Mouse (Mus musculus) bone marrow macrophage, adult 2 months (primary cell): ENCODE measurements around the gene Prkcz. TPM values are rescaled to one million over a fixed set of nuclear protein-coding genes. Genes with fewer than 3 reads are reported as not detected.
"Not testable (repeated sequence)": the region's sequence is repeated elsewhere in the genome, so short reads cannot be mapped to it uniquely, and the experiment has no call there.

ENCODE experiments used
- H3K27ac ChIP-seq: 2 replicates; pipeline ENCODE4 v1.5.1; 2012; ENCODE audit warnings: low read depth, low read length; ENCODE audit not compliant: insufficient read depth
- H3K4me1 ChIP-seq: 2 replicates; pipeline ENCODE4 v1.6.1; 2012; ENCODE audit warnings: low read length; ENCODE audit not compliant: control insufficient read depth, insufficient read depth
- H3K4me3 ChIP-seq: 2 replicates; pipeline ENCODE4 v1.5.1; 2012; ENCODE audit warnings: mild to moderate bottlenecking, low read length, moderate library complexity; ENCODE audit not compliant: insufficient read depth
- CTCF ChIP-seq: IDR thresholded peaks from 2 replicates; pipeline ENCODE4 v1.5.1; 2012; ENCODE audit warnings: low read depth, mild to moderate bottlenecking, low read length, moderate library complexity
- POLR2A ChIP-seq: IDR thresholded peaks from 2 replicates; pipeline ENCODE4 v1.6.1; 2012; ENCODE audit warnings: mild to moderate bottlenecking, low read depth, low read length, borderline replicate concordance
- polyA plus RNA-seq: library from polyadenylated mRNA; stranded (reverse); fragments of >200 nt; gene quantifications from 2 replicates; pipeline ENCODE4 v1.2.4, GENCODE M21; 2012; ENCODE audit not compliant: missing spikeins, insufficient read depth, insufficient read length

Gene Prkcz
- polyA plus RNA-seq, 1 experiment = not detected

DNA sequence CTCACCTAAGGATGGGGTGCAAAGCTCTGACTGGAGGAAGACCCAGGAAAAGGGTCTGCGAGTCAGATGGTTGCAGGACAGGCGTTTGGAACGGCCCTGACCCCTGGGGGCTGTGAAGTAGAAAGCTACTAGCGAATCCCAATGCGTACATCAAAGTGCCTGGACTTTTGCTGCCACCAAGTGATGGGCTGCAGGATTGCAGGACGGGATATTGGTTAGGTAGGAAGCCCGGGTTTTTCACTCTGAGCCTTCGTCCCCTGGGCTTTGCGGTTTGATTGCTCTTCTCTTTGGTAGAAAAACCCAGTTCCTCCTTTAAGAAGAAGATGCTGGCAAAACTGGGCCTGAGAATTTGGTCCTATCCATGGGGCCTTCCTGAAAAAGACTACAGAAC is 111.9 kb downstream of the Prkcz start:
- H3K4me3 ChIP-seq = peak overlapping the region; percentile 92
- H3K4me1 ChIP-seq = peaks cover 13% of the 10 kb centered on the region
- no peak for TF ChIP-seq POLR2A
- peak; percentile 95 for TF ChIP-seq CTCF

DNA sequence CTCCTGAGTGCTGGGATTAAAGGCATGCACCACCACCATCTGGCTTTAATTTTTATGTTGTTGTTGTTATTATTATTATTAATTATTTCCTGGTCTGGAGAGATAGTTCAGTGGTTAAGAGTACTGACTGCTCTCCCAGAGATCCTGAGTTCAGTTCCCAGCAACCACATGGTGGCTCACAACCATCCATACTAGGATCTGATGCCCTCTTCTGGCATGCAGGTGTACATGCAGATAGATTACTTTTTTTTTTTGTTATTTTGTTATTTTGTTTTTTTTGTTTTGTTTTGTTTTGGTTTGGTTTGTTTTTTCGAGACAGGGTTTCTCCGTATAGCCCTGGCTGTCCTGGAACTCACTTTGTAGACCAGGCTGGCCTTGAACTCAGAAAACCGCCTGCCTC is 113.1 kb downstream of the Prkcz start:
- H3K4me3 ChIP-seq, H3K27ac ChIP-seq: not testable (repeated sequence)
- peaks cover 13% of the 10 kb centered on the region for H3K4me1 ChIP-seq

More for the DNA sequence above, 111.9 kb downstream of the Prkcz start:
- peak overlapping the region; percentile 85 for H3K27ac ChIP-seq

DNA sequence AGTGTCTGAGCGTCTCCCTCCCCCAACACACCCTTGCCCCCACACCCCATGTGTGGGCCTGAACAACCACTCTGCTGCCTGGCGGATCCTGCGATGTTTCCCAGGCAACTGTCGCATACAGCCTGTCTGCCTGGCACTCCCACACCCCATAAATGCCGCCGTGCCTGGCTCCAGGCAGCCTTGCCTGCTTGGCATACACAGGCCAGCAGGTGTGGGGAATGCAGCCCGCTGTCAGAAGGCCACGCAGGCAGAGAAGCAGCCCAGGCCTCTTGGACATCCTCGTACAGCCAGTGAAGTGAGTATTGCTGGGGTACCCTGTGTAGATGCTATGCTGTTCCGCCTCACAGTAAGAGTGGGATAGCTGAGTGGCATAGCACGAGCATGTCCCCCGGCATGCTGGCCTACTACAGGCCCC is 114.5 kb downstream of the Prkcz start:
- Histone ChIP-seq H3K4me3 (no peak overlapping the region), H3K4me1 (peaks cover 13% of the 10 kb centered on the region), H3K27ac (no peak overlapping the region)
- TF ChIP-seq CTCF (no peak), POLR2A (no peak)

DNA sequence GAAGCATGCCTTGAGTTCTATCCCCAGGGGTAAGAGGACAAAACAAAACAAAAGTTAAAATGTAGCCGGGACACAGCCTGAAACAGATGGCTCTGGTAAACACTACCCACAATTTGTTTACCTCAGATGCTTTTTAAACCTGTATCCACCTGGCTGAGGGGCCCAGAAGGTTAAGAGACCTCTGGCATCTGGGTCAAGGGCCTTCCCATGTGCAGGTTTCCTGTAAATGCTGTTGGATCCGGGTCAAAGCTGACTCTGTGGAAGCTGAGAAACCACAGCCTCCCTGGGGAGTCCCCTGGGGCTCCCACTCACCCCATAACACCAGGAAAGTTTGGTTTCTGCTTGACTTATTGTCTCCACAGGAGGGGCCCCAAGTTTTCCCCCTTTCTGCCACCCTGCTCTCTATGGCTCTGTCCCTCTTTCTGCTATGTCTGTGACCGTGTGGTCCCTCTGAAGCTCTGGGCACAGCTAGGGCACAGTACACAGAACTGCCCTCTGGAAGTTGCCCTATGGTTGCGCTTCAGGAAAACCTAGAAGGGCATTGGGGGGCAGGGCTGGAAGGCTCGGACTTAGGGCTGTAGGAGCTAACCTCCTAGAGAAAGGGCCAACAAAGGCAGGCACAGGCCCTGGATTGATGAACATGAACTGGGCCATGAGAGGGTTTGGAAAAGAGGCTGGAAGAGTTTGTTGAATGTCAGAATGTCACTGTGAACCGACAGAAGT is 115.2 kb downstream of the Prkcz start:
- no peak overlapping the region for H3K4me3 ChIP-seq
- no peak for TF ChIP-seq POLR2A
- TF ChIP-seq CTCF = no peak
- H3K4me1 ChIP-seq = peaks cover 11% of the 10 kb centered on the region
- no peak overlapping the region for H3K27ac ChIP-seq

DNA sequence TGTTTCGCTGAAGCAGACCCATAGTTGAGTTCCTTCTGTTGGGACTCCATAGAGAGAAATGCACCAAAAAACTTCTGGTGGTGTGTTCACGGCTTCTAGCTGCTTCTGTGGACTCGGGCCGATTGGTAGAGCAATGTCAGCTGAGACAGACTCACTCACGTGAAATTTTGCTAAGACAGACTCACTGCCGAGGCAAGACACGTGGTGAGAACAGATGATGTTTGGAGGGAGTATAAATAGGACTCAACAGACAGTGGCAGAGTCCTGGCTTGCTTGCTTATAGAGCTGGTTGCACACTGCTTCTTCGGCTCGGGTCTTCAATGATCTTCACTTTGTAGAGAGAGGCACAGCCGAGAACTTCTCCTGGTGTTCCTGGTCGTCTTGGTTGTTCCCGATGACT is 117.9 kb downstream of the Prkcz start:
- H3K4me1 ChIP-seq = no peaks in the 10 kb centered on the region
- TF ChIP-seq CTCF = no peak
- no peak for TF ChIP-seq POLR2A
- no peak overlapping the region for H3K27ac ChIP-seq
- H3K4me3 ChIP-seq = no peak overlapping the region

DNA sequence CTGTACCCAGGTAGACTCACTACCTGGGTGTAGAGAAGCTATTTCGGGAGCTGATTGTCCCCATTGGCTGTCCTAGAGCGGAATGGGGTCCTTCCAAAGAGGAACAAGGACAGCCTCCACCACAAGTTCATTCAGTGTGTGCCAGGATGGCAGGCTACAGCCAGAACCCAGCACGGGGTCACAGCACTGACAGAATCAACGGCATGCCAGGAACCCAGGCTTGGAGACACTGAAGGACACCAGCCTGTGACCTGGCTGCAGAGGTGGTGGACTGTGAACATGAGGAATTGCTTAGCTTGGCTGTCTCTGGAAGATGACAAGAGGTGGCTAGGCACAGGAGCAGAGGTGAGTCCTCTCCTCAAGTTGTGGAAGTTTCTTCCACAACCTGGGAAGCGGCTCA is 118.9 kb downstream of the Prkcz start:
- TF ChIP-seq CTCF (no peak), POLR2A (no peak)
- H3K27ac ChIP-seq = no peak overlapping the region
- H3K4me1 ChIP-seq = peaks cover 3% of the 10 kb centered on the region
- no peak overlapping the region for H3K4me3 ChIP-seq

DNA sequence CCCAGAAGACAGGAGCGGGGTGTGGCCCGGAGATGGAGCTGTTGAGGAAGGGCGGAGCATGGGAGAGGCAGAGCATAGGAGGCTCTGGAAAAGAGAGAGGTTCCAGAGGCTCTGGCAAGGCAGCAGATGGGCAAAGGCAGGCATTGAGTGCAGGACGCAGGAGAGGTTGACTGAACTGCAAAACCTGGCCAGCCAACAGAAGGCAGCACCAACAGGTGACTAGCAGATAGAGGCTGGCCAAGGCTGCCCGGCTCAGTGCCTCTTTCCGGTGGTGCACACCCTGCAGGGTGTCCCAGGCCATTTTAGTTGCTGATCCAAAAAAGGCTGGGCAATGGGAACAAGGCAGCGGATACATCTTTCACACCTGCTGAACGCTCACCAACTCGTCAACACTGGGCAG is 119.4 kb downstream of the Prkcz start:
- no peak for TF ChIP-seq CTCF
- TF ChIP-seq POLR2A = no peak
- H3K27ac ChIP-seq = no peak overlapping the region
- H3K4me1 ChIP-seq = peaks cover 8% of the 10 kb centered on the region
- H3K4me3 ChIP-seq = no peak overlapping the region

DNA sequence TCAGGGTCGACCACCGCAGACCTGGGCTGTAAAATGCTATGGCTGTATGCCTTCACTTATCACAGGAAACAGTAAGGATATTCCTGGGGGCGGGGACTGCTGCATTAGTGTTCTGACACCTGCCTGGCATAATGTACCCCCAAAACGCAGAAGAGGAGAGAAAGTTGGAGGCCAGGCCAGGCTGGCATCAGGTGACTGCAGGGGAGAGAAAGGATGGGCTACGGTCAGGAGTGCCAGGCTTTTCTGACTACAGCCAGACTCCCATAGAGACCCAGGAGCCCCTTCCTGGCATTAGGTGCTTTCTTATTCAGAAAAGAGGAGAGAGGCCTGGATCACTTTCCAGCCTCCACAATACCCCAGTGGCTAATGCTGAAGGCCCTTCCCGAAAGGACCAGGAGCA is 121.7 kb downstream of the Prkcz start:
- TF ChIP-seq POLR2A (no peak), CTCF (no peak)
- Histone ChIP-seq H3K4me1 (peaks cover 24% of the 10 kb centered on the region), H3K4me3 (no peak overlapping the region), H3K27ac (no peak overlapping the region)

DNA sequence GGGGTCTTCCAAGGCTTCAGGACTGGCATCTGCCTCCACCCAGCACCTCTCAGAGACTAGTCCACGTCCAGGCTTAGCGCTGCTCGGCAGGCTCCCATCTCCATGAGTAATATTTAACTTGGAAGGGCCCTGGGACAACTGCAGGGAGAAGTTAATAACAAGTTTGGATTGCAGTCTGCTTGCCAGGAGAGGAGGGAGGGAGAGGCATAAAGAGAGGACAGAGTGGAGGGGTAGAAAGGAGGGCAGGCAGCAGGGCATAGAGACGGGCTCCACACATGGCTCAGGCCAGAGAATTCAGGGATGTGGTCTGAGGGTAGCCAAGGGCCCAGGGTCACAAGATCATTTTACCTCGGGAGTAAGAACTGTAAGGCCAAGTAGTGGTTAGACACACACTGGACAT is 122.9 kb downstream of the Prkcz start:
- Histone ChIP-seq H3K4me3 (no peak overlapping the region), H3K27ac (no peak overlapping the region), H3K4me1 (peaks cover 34% of the 10 kb centered on the region)
- TF ChIP-seq CTCF = no peak
- TF ChIP-seq POLR2A = no peak

DNA sequence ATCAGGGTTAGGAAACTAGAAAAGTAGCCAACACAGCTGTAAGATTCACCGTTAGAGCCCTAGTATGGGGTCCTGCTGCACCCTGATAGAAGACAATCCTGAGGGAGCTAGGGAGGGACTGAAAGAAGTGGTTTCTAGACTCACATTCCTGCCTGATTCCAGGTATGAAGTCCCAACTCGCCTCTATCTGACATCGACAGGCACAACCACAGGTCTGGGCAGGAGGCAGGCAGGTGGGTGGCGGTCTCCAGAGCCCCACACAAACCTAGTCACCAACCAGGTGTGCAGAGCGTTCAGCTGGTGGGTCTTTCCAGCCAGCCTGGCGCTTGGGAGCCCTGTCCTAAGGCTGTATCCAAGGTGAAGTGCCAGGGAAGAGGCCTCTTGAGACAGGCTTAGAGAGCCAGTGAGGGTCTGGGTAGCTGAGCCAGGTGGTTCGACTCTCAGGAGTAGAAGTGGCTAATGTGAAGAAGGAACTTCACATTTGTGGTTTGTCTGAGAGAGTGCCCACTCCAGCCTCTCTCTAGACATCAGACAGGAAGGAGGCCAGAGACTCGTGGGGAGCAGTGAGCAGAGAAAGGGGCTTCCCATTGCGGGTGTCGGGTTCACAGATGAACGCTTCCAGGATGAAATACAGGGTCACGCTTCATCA is 124.3 kb downstream of the Prkcz start:
- no peak overlapping the region for H3K4me3 ChIP-seq
- TF ChIP-seq POLR2A (no peak), CTCF (no peak)
- H3K27ac ChIP-seq = no peak overlapping the region
- H3K4me1 ChIP-seq = peaks cover 35% of the 10 kb centered on the region
